Mouse (Mus musculus) T-cell, adult 2 months (primary cell): ENCODE data around the gene Vwa7.
"Not testable (repeated sequence)": the region's sequence is repeated elsewhere in the genome, so short reads cannot be mapped to it uniquely, and the experiment has no call there.

ENCODE experiments used
- DNase-seq: peaks from one replicate; pipeline ENCODE4 v3.0.0; 2022; ENCODE audit warnings: low spot score

Vwa7 gene

DNA sequence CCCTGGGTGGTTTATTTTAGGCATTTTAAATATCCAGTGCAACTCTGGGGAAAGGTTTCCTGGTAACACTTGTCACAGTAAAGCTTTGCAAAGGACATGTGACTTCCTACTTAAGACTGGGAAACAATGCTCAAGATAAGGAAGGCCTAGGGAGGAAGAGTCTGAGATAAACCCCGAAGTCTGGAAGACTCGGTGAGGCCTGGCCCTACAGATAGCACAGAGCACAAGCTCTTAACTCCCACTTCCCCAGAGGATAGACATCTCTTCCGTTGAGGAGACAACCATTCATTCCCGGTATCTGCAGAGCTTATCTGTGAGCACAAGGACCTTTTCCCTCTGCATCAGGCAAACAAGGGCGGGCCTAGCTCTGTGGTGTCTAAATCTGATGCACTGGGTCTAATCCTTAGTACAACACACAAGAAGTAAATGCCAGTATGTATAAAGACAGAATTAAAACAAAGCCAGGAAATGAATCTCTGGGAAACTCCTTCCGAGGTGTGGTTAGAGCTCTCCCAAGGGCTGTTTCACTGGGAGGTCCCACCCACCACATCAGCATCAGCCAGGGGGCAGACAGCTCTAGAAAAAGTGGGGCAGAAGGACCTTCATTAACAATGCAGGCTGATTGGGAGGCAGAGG lies 5.6 kb downstream of the Vwa7 start:
- DNase-seq, result no peak

DNA sequence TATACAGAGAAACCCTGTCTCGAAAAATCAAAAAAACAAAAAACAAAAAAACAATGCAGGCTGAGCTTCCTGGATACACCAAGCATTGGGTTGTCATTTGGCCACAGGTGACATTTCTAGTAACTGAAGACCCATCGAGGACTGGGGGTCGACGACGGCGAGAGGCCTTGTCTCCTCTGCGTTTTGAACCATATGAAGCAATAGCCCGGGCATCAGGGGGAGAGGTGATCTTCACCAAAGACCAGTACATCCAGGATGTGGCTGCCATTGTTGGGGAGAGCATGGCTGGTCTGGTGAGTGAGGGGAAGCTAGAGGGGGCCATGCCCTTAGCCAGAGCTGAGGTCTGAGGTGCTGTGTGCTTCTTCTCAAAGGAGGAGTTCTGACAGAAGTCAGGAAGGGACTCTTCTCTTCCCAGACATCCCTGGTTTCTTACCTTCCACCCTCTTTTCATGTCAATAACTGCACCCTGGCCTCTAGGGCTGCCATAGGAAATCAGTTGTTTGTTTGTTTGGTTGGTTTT lies 6.2 kb downstream of the Vwa7 start:
- no peak for DNase-seq

DNA sequence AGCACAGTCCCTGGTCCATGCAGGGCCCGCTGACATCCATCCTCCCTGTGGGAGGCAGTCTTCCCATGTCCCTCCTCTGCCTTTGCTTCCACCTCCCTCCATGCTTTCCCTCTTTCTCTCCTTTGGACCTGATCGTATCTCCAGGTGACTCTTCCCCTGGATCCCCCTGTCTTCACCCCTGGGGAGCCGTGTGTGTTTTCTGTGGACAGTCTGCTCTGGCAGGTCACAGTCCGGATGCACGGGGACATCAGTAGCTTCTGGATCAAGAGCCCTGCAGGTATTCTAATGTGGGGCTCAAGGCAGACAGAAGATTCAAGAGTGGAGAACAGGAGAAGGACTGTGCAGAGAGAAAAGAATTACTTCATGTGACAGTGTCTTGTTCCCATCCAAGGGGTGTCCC lies 6.8 kb downstream of the Vwa7 start:
- no peak for DNase-seq

DNA sequence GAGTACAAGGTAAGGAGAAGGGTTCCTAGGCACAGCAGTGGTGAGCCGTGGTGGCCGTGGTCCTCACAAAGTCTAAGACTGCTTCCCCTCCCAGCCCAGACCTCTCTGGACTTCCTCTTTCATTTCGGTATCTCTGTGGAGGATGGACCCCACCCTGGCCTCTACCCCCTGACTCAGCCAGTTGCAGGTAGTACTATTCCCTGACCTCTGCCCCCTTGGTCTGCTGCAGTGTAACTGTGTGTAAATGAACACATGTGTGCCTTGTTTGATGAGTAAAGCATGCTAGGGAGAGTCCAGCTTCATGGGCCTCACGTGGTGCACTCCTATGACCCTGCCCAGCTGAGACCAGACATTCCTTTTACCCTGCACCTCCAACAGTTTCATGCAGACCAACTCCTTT lies 7.4 kb downstream of the Vwa7 start:
- DNase-seq, result no peak

DNA sequence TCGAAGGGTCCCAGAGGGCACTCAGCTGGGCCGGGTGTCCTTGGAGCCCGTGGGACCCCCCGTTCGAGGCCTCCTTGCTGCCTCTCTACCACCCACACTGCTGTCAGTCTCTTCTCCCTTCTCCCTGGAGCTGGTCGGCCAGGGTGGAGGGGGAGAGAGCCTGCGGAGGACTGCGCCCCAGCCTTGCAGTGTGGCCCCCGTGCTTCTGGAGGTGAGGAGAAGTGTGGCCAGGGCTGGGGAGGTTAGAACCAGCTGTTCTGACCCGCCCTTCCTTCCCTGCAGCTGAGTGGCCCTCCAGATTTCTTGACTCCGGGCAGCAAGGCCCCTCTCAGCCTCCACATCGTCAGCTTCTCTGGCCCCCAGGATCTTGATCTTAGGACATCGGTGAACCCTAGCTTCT lies 7.9 kb downstream of the Vwa7 start:
- DNase-seq, result no peak

DNA sequence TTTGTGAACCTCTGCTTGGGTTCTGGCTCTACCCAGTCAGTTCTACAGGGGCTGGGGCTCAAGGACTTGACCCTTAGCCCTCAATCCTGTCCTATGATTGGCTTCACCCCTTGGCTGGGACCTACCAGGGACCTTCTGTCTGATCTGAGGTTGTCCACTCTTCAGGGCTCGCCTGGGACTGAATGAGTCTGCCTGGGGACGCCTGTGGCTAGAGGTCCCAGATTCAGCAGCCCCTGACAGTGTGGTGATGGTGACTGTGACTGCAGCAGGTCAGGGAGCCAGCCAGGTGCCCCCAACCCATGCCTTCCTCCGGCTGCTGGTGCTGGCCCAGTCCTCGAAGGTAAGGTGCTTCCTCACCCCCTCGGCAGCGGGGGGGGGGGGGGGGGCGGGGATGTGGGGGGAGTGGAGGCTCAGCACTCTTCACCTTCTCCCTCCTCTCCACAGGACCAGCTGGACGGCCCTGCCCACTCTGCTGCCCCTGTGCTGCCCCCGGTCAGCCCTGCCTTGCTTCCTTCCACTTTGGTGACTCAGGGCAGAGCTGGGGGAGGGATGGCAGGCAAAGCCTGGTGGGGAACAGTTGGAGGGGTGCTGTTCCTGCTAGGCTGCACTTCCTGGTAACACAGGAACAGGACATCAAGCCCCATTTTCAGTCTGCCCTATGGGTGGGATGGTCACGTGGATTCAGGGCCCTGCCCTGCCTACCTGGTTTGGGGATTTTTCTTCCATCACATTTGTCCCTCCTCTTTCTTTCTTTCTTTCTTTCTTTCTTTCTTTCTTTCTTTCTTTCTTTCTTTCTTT lies 8.5 kb downstream of the Vwa7 start:
- no peak for DNase-seq

DNA sequence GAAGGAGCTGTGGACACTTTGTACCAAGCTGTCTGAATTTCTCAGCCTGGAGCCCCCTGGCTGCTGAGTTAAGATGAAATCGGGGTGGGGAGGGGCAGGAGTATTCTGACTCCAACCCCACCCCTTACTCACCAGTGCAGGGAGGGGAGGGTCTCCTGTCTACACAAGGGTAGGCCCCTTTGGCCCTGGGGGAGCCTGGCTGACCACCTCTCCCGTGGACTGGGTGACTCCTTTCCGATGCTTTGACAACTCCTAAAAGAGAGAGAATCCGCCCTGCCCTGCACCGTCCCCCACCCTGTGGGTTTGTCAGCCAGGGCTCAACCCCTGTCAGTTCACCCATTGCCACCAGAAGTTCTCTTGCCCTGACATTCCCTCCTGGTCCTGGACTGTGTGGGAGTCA lies 9.8 kb downstream of the Vwa7 start:
- no peak for DNase-seq

DNA sequence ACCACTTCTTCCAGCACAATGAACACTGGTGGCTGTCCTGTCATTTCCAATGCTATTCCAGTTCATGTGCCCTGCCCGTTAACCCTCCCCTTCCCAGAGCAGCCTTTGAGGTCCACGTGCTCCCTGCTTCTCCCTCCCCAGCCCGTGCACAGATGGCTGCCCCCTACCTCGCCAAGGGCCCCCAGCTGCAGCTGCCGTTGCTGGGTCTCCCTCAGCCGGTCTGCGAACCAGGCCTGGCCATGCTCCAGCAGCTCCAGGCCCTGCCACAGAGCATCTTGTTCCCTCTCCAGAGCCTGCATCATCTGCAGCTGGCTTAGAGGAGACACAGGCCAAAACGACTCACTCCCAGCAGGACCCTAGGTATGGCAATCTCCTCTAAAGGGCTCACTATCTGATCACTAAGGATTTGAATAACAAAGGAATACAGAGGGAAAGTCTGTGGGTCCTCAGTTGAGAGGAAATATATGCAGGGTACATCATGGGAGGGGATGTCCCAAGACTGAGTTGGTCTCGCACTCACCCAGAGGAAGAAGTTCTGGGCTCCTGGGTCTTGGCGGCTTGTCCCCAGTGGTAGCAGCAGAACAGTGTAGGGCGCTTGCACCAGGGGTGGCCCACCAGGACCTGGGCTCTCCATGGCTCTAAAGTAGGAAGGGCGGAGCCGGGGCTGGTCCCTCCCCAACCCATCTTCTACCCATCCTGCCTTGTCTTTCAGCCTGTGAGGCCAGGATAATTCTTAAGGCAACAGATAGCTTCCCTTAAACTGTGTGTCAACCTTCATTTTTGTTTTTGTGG lies 11.1 kb downstream of the Vwa7 start, which contains the start of gene Sapcd1:
Gene Sapcd1 (minus strand): TSS at position 740 of the 792 bp plus-strand sequence.
- DNase-seq, result no peak

DNA sequence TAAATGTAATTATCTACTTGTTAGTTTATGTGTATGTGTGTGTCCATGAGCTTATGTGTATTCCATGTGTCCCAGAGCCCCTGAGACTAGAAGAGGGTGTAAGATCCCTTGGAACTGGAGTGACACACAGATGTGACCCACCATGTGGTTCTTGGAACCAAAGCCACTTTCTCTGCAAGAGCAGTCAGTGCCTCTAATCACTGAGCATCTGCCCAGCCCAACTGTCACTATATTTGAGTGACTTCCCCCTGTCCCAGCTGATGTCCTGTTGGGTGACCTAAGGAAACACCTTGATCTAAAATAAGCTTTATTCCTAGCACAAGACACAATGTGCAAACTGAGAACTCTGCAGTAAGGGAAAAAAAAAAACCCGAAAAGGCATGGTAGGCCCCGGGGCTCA lies 11.9 kb downstream of the Vwa7 start:
- no peak for DNase-seq

DNA sequence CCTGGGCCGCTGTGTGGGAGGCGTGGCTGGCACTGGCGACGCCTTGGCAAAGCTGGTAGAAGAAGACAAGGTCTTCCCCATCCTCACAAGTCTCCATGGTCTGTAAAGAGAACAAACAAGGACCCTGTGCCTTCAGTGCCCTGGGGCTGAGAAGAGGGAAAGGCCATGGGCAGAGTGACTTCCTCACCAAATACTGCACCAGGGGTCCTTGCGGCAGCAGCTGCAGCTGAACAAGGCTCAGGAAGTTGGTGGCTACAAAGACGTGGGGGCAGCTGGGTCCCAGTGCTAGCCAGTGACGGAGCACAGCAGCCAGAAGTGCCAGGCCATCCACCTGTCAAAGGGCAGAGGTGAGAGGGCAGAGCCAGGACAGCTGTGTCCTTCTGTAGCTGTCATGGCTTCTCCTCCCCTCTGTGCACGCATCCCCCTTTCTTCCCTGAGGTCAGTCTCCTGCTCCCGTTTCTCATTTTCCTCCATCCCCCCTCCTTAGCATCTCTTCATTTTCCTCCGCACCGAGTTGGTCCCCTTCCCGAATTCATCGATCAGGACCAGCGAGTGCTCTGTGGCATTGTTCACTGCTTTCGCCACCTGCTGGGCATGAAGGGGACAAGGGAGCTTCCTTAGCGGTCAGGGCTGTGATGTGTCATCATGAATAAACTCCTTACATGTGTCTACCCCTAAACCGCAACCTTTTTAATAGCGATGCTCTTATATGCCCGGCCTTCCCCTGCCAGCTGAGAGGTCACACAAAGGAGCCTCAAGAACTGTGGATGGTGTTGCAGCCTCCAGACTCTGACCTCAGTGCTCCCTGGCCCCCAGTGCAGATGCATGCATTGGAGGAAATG lies 13.5 kb downstream of the Vwa7 start:
- DNase-seq, result no peak

DNA sequence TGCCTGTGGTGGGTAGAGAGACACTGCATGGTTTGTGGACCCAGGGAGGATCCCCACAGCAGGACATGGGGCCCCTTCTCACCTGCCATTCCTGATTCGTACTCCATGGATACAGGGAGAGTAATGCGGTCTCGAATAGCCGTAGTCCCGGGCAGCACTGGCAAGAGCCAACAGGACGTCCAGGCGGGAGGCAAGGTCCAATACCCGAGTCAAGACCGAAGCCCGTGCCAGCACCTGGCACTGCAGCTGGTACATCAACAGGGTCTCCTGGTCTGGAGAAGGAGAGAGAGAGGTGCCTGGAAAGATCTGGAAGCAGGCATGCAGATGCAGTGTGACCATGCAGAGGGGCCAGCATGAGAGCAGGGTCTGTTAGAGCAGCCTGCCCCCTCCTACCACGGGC lies 14.9 kb downstream of the Vwa7 start:
- DNase-seq, result no peak

DNA sequence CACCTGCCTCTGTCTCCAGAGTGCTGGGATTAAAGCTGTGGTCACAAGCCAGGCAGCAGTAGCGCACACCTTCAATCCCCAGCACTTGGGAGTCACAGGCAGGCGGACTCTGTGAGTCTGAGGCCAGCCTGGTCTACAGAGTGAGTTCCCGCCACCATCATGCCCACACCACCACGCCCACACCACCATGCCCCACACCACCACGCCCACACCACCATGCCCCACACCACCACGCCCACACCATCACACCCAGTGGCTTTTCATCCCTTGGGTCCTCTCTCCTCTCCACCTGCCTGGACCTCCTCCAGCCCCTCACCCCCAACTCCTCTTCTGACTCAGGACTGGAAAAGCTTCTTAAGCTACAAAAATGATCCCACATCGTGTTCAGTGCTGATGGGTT lies 15.5 kb downstream of the Vwa7 start:
- no peak for DNase-seq

DNA sequence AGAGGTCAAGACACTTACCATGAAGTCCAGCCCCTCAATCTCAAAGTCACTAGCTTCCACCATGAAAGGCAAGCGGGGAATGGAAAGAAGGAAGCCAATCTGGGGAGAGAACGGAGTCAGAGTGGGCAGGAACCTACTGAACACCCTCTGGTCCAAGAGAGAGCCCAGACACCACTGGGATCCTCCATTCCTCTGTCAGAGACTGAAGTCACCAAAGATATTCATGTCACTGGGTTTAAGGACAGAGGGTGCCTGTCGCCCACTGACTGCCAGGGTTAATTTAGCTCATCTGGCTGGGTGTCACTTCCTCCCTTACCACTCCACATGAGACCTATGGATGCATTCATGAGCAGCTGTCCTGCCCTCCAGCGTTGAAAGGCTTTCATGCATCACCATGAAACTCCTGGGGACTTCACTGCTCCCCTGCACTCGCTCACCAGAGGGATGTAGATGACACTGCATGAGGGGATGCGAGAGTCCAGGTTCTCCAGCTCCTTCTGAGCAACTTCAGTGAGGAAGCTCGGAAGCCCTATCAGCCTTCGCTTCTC lies 16.0 kb downstream of the Vwa7 start:
- no peak for DNase-seq

DNA sequence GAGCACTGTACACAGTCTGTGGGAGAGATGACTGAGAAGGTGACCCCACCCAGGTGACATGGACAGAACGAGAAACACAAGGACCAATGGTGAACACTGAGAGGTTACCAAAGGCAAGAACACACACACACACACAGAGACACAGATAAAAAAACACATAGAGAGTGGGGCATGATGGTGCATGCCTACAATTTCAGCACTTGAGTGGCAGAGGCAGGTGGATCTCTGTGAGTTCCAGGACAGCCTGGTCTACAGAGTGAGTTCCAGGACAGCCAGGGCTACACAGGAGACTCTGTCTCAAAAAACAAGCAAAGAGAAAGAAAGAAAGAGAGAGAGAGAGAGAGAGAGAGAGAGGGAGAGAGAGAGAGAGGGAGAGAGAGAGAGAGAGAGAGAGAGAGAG lies 17.3 kb downstream of the Vwa7 start:
- not testable (repeated sequence) for DNase-seq

DNA sequence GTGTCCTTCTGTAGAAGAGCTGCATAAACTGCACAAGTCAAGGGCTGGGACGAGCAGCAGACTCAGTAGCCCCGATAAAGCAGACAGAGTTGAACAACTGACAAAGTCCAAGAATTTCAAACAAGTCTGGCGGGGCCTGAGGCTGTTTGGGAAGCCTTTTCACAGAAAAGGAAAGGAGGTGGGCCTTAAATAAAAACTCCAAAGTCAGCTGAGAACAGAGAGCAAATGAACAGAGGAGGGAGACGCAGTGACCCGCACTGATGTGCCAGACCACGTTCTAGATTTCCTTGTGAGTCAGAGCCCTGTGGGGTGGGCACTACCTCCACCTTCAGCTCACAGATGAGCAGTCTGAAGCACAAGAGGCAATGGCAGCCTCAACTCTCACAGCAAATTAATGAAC lies 18.5 kb downstream of the Vwa7 start:
- DNase-seq, result no peak

DNA sequence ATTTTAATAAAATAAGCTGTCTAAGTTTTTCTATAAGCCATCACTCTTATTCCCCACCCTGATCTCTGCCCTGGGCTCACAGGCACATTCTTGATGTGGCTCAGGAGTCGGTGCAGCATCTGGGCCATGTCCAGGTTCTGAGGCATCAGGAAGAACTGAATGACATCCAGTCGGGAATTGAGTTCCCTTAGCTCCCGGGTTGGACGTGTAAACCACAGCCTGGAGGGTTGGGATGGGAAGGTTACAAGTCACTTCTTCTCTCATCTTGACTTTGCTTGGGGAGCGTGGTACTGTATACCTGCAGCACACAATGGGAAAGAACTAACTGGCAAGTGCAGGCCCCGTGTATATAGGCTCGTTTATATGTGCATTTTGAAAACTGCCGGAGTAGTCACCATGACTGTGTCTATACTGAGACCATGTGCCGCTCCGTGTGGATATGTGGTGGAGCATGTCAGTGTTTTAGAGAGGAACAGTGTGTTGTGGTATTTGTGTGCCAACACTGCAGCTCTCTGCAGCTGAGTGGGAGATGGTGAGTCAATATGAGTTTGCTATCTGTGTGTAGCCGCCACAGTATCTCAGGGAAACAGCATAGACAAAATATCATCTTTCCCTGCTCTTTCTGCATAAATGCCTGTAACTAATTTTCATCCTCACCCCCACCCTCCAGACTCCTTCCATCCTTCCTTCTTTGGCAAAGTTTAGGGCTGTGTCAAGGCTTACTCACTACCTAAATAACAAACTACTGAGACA lies 22.9 kb downstream of the Vwa7 start:
- DNase-seq, result no peak

DNA sequence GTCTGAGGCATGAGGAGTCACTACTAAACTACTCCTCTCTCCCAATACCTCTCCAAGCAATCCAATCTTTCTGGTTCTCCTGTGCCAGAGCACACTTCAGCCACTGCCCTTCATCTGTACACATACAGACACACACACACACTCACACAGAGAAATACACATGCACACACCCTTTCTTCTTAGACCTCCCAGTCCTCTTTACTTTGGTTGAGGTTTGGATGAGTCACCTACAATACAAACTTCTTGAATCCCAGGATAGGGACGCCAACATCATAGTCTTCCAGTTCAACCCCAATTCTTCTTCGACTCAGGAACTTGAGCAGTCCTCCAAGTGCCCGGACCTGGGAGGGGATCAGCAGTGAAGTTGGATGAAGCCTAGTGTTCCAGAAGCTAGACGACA lies 27.4 kb downstream of the Vwa7 start:
- DNase-seq, result no peak

DNA sequence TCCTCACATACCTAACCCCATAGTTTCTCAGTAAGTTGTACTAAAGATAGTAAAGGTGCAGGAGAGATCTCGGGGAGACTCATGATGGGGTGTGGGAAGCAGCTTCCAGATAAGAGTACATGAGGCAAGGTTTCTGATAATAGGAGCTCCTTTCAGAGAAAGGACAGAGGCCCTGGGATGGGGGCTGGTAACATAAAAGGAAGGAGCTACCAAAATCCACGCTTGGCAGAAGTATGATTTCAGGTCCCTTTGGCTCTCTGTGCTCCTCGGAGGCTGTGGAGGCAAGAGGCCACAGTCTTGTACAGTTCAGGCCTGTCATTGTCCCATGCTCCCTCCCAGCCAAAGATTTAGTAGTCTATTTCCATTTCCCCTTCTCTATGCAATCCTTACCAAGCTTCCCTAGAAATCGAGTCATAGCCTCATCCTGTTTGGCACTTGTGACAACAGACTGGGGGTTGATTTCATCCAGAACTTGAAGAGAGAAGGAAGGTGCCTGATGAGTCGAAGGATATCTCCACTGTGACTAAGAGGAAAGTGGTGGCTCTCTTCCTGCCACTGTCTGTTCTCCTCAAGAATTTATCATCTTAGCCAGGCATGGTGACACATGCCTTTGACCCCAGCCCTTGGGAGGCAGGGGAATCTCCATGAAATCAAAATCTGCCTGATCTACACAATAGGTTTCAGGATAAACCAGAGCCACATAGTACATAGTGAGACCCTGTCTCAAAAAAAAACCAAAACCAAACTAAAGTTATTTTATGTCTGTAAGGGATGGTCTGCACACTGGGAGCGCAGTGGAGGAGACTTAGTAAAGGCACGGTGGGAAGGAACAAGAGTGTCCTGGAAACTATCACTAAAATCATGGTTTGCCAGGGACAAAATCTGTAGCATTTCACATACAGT lies 28.8 kb downstream of the Vwa7 start:
- DNase-seq, result no peak

DNA sequence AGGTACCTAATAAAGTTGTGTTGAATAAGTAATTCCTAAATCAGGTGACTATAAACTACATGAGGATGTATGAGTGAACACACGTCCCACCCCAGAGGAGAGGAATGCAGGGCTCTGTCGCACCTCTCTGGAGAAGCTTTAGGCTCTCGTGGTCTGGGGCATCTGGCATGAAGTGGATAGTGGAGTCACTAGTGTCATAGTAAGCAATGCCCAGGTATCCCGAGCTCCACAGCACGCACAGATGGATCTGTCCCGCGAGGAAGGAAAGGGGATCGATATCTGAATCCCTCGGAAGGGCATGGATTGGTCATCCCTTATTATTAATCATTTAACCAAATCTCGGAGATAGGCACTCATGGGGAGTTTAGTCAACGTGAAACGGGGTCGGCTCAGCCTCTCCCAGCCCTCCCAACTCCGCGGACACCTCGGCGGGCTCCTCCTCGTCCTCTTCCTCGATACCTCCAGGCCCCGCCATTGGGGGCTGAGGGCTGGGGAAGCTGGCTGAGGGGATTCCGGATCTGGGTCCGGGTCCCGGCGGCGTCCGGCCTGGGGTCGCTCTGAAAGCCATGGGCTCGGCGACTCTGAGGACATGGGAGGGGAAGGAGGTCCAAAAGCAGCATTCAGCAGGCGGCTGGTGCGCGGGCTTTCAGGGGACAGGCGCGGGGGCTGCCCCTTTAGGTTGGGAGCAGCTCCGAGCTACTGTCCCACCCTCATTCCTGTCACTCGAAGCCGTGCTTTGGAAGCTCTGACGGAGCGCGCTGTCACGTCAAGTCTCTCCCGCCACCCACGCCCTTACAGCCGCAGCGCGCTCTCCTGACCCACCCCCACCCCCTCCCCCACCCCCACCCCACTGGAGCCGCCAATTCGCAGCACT lies 29.7 kb downstream of the Vwa7 start:
- no peak for DNase-seq
